Mouse (Mus musculus): Measurements from ENCODE around the gene C1rb. TPM values are rescaled to one million over a fixed set of nuclear protein-coding genes. Genes with fewer than 3 reads are reported as not detected.
A peak's percentile ranks its signal among the peaks of the same experiment; 100 is the strongest.
"Not testable (repeated sequence)": the region's sequence is repeated elsewhere in the genome, so short reads cannot be mapped to it uniquely, and the experiment has no call there.

Gene C1rb
- not detected in 2 replicates for polyA plus RNA-seq (2015; fragmentation: Nextera tagmentation; extraction: Ambion mirVana)

DNA sequence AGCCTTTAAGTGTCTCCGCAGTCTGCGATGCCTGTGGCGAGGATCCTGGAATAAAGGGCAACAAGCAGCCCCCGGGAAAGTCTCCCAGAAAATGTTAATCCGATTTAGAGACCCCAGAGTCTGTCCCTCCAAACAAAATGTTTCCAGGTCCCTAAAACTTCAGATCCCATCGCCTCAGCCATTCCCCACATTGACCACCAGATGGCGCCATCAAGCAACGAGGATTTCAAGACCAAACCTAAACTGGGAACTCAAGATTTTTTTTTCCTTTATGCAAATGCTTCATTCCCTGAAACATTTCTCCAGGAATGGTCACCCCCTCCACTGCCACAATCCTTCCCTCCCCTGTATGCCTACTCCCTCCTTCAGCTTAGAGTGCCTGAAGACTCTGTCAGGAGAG lies at the start of gene C1rb:
C1rb (plus strand) TSS at position 269 of the 400 bp plus-strand sequence.
- 2% methylated on average over 8 of the region's 8 CpGs for WGBS
- no peak within 1 kb of the TSS for H3K4me3 ChIP-seq
- H3K9ac ChIP-seq: no peak within 1 kb of the TSS
- H3K9me3 ChIP-seq: no peaks in the 10 kb centered on the region
- peak within 1 kb of the TSS; percentile 51 for H3K4me2 ChIP-seq
- H3K27ac ChIP-seq (replicated peaks): no peak within 1 kb of the TSS
- no peak for ATAC-seq (ENCODE audit: extremely low read depth, insufficient number of reproducible peaks, low FRiP score, low TSS enrichment)
- H3K36me3 ChIP-seq: no peaks in the 10 kb centered on the region
- H3K27me3 ChIP-seq (replicated peaks): no peaks in the 10 kb centered on the region
- peaks cover 5% of the 10 kb centered on the region; the same call in 1 of the 2 replicates for H3K4me1 ChIP-seq

DNA sequence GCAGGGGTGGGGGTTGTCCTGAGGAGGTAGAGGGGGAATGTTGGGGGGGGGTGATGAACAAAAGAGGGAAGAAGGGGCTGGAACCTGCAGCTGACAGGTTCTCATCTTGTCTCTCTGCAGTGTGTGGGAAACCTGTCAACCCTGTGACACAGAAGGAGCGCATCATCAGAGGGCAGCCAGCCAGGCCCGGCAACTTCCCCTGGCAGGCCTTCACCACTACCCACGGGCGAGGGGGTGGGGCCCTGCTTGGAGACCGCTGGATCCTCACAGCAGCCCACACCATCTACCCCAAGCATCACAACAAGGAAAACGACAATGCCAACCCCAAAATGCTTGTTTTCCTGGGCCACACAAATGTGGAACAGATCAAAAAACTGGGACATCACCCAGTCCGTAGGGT lies 48.0 kb upstream of the C1rb start:
- H3K4me1 ChIP-seq; ATAC-seq (ENCODE audit: extremely low read depth, insufficient number of reproducible peaks, low FRiP score, low TSS enrichment); H3K4me2 ChIP-seq; H3K9ac ChIP-seq; H3K27ac ChIP-seq (replicated peaks); H3K36me3 ChIP-seq; H3K4me3 ChIP-seq; H3K27me3 ChIP-seq (replicated peaks); H3K9me3 ChIP-seq: not testable (repeated sequence)
- 55% methylated on average over 7 of the region's 7 CpGs for WGBS

DNA sequence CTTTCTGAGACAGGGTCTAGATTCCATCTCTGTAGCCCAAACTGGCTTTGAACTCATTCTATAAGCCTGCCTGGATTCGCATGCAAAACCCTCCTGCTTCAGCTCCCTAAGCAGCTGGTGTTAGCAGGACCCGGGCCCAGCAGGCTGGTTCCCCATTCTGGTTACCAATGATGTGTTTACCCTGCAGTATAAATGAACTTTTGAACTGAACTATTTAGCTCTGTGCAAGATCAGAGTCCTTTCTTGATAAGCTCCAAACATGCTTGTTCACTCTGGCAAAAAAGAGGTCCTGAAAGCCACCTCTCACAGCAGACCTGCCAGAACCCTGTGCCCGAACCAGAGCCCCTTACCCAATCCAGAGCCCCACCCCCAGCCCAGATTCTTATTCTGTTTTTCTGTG lies 42.2 kb upstream of the C1rb start:
- Histone ChIP-seq H3K27me3 (replicated peaks) (no peaks in the 10 kb centered on the region), H3K36me3 (no peaks in the 10 kb centered on the region), H3K4me1 (no peaks in the 10 kb centered on the region), H3K4me2 (no peak overlapping the region), H3K27ac (replicated peaks) (no peak overlapping the region), H3K9ac (no peak overlapping the region), H3K9me3 (no peaks in the 10 kb centered on the region), H3K4me3 (no peak overlapping the region)
- WGBS: 50% methylated on average over 3 of the region's 3 CpGs
- no peak for ATAC-seq (ENCODE audit: extremely low read depth, insufficient number of reproducible peaks, low FRiP score, low TSS enrichment)

DNA sequence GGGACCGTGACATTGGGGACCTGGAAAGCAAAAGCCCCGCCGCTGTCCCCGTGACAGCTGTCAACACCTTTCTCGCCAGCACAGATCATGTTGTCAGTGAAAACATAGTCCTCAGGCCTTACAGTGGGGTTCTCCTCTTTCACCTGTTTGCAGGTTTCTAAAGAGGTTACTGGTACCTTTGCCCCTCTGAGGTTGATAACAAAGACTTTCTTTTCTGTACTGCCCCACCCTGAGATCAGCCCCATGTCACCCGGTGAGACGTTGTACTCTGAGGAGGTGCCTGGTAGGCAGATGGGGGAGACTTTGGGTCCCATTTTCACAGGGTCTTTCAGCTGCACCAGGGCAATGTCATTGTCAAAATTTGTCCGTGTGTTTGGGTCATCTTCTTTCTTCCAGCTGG lies 39.0 kb upstream of the C1rb start:
- Histone ChIP-seq H3K4me2 (no peak overlapping the region), H3K27ac (replicated peaks) (no peak overlapping the region)

DNA sequence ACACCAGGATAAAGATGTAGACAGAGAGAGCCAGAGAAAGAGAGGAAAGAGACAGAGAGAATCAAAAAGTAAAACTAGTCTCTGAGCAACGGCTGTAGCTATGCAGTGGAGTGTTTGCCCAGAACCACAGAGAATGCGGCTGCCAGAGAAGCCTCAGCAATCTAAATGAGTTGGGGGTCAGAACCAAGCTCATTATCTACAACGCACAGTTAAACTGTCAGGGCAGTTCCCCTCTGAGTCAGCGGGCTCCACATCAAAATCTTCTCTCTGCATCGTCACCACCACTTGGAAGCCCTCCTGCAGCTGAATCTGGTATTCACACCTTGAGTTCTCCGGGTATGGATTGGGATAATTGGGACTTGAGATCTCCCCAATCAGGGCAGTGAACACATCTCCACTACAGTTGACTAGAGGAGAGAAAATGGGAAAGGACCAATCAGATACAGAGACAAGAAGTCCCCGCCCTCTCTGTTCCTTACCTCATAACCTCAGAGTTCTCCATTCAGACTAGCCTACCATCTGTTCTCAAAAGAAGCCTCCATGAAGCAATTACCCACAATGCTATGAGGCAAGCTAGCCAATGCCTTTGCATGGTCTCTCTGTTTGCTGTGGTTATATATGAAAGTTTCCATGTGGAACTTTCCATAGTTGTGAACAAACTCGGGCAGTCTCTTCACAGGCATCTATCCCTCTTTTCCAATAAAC lies 33.8 kb upstream of the C1rb start:
- H3K4me2 ChIP-seq; ATAC-seq (ENCODE audit: extremely low read depth, insufficient number of reproducible peaks, low FRiP score, low TSS enrichment); H3K9me3 ChIP-seq; H3K9ac ChIP-seq; H3K27me3 ChIP-seq (replicated peaks); H3K27ac ChIP-seq (replicated peaks); H3K4me1 ChIP-seq; H3K36me3 ChIP-seq; H3K4me3 ChIP-seq: not testable (repeated sequence)
- WGBS: 61% methylated on average over 8 of the region's 8 CpGs

More for the DNA sequence above, 39.0 kb upstream of the C1rb start:
- no peak overlapping the region for H3K4me3 ChIP-seq
- WGBS: 64% methylated on average over 8 of the region's 8 CpGs
- no peaks in the 10 kb centered on the region for H3K4me1 ChIP-seq
- no peaks in the 10 kb centered on the region for H3K36me3 ChIP-seq
- ATAC-seq (ENCODE audit: extremely low read depth, insufficient number of reproducible peaks, low FRiP score, low TSS enrichment): no peak
- H3K9me3 ChIP-seq: no peaks in the 10 kb centered on the region
- H3K9ac ChIP-seq: no peak overlapping the region
- no peaks in the 10 kb centered on the region for H3K27me3 ChIP-seq (replicated peaks)

DNA sequence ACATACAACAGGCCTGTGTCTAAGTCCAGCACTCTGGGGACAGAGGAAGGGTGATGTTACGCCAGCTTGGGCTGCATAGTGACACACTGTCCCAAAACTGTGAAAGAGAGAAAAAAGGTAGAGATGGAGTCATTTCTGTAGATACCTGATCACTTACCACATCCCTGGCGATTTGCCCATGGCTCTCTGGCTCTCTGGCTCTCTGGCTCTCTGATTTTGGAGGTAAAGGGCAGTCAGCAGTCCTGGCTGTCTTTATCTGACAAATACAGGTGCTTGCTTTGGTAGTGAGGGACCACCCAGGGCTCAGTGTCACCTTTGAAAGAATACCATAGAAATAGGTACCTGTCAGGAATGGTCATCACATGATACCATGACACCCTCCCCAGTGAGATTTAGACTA lies 28.9 kb upstream of the C1rb start:
- not testable (repeated sequence) for H3K4me2 ChIP-seq; H3K4me3 ChIP-seq; H3K27me3 ChIP-seq (replicated peaks); H3K27ac ChIP-seq (replicated peaks); H3K36me3 ChIP-seq; H3K9ac ChIP-seq; ATAC-seq (ENCODE audit: extremely low read depth, insufficient number of reproducible peaks, low FRiP score, low TSS enrichment); H3K9me3 ChIP-seq; H3K4me1 ChIP-seq
- WGBS: 55% methylated on average over 2 of the region's 2 CpGs

DNA sequence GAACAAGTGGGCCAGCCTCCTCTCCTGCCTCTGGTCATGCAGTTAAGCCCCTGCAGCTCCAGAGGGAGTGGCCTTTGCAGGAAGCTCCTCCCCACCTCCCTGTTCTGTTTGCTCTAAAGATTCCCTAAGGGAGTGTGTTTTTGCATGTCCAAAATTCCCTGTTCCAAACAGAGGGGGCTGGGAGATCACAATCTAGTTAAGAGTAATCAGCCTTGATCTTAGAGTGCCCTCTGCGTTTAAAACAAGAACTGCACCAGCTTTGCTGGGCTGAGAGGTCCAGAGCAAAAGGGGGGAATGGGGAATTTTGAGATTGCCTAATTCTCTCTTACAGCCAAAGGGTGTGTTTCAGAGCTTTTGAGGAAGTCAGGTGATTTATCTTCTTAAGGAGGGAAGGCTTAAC lies 27.8 kb upstream of the C1rb start, which contains the start of gene C1s1:
C1s1 (minus strand) TSS at position 76 of the 400 bp plus-strand sequence.
- not testable (repeated sequence) for H3K9me3 ChIP-seq; H3K4me2 ChIP-seq; H3K4me1 ChIP-seq; H3K27ac ChIP-seq (replicated peaks); H3K9ac ChIP-seq; ATAC-seq (ENCODE audit: extremely low read depth, insufficient number of reproducible peaks, low FRiP score, low TSS enrichment); H3K4me3 ChIP-seq; H3K27me3 ChIP-seq (replicated peaks); H3K36me3 ChIP-seq
- WGBS: 0% methylated on average over 1 of the region's 1 CpGs

DNA sequence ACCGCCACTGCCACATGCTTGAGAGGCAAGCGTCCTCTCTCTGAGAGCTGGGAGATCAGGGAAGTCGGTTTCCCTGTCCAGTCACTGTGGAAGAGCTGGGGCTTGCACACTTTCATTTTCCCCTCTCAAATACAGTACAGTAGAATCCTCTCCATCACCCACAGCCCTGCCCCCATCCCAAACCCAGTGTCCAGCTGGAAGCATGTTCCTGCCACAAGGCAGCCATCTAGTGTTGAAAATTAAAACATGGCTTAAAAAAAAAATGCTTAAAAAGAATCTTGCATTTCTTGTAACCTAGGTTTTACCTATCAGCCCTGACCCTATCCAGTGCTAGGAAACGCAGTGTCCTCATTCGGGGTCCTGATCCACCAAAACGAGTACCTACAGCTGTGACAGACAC lies 25.6 kb upstream of the C1rb start:
- no peak overlapping the region for H3K9ac ChIP-seq
- no peaks in the 10 kb centered on the region for H3K27me3 ChIP-seq (replicated peaks)
- no peak overlapping the region for H3K4me3 ChIP-seq
- no peak for ATAC-seq (ENCODE audit: extremely low read depth, insufficient number of reproducible peaks, low FRiP score, low TSS enrichment)
- H3K4me1 ChIP-seq: no peaks in the 10 kb centered on the region
- WGBS: 76% methylated on average over 6 of the region's 6 CpGs
- H3K27ac ChIP-seq (replicated peaks): no peak overlapping the region
- H3K4me2 ChIP-seq: no peak overlapping the region
- no peaks in the 10 kb centered on the region for H3K36me3 ChIP-seq
- H3K9me3 ChIP-seq: no peaks in the 10 kb centered on the region

DNA sequence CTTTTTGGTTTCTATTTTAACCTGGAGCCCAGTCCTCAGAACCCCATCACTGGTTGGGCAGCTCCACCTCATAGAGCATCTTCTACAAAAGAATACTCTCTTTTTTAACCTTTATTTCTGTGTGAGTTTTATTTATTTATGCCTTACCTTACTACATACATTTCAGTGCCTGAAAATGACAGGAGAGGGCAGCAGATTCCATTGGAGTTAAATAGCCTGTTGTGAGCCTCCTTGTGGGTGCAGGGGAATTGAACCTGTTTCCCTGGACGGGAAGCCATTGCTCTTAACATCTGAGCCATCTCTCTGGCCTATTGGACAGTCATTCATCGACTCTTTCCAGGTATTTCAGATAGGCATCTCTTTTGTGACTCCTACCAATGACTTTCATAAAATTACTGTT lies 24.7 kb upstream of the C1rb start:
- Histone ChIP-seq H3K4me3 (no peak overlapping the region), H3K9ac (no peak overlapping the region), H3K27ac (replicated peaks) (no peak overlapping the region), H3K4me1 (no peaks in the 10 kb centered on the region), H3K4me2 (no peak overlapping the region), H3K36me3 (no peaks in the 10 kb centered on the region), H3K27me3 (replicated peaks) (no peaks in the 10 kb centered on the region), H3K9me3 (0 out of 2 replicates have a peak, but pooled peaks cover 2% of the 10 kb centered on the region)
- WGBS: 72% methylated on average over 2 of the region's 2 CpGs
- ATAC-seq (ENCODE audit: extremely low read depth, insufficient number of reproducible peaks, low FRiP score, low TSS enrichment): no peak

DNA sequence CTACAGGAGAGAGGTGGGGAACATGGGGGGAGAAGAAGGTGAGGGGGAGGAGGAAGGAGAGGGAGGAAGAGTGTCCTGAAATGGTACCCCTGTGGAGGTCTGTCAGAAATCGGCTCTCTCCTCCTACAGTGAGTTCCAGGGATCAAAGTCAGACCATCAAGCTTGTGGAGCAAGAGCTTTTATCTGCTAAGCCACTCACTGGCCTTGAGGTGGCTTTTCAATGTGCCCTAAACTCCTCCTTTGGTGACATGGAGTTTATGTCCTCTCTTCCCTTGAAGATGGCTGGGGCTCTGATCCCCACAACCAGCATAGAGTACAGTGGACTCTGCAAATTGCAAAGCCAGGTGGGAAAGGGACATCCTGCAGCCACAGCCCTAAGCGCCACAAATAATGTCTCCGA lies 22.1 kb upstream of the C1rb start:
- not testable (repeated sequence) for H3K4me2 ChIP-seq; H3K4me1 ChIP-seq; H3K4me3 ChIP-seq; ATAC-seq (ENCODE audit: extremely low read depth, insufficient number of reproducible peaks, low FRiP score, low TSS enrichment); H3K36me3 ChIP-seq; H3K9ac ChIP-seq; H3K27ac ChIP-seq (replicated peaks); H3K27me3 ChIP-seq (replicated peaks)
- 82% methylated on average over 3 of the region's 3 CpGs for WGBS
- peaks cover 14% of the 10 kb centered on the region; the same call in 1 of the 2 replicates for H3K9me3 ChIP-seq

DNA sequence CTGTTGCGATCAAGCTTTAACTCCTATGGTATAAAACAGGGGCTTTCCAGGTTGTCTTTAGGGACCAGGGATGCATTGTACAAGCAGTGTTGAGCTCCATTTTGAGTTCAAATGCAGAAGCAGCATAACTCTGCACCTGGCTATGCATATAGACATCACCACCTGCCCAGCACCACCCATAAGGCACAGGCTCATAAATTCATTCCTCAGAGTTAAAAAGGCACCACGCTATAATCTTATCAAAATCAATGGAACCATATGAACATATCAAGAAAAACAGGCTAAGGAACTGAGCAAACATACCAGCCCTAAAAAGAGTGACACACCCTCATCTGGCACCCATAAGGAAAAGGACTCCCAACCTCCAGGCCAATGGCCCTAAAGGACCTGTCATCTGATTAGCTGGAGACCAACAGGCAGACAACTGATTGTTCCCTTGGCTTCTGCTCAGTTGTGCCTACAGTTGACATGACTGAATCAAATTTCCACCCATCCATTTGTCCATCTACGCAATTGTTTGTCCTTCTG lies 21.0 kb upstream of the C1rb start:
- H3K4me1 ChIP-seq: no peaks in the 10 kb centered on the region
- no peak overlapping the region for H3K4me2 ChIP-seq
- 70% methylated on average over 3 of the region's 3 CpGs for WGBS
- no peaks in the 10 kb centered on the region for H3K36me3 ChIP-seq
- no peak overlapping the region for H3K27ac ChIP-seq (replicated peaks)
- peaks cover 15% of the 10 kb centered on the region; the same call in 1 of the 2 replicates for H3K9me3 ChIP-seq
- ATAC-seq (ENCODE audit: extremely low read depth, insufficient number of reproducible peaks, low FRiP score, low TSS enrichment): no peak
- no peaks in the 10 kb centered on the region for H3K27me3 ChIP-seq (replicated peaks)
- H3K4me3 ChIP-seq: no peak overlapping the region
- no peak overlapping the region for H3K9ac ChIP-seq

DNA sequence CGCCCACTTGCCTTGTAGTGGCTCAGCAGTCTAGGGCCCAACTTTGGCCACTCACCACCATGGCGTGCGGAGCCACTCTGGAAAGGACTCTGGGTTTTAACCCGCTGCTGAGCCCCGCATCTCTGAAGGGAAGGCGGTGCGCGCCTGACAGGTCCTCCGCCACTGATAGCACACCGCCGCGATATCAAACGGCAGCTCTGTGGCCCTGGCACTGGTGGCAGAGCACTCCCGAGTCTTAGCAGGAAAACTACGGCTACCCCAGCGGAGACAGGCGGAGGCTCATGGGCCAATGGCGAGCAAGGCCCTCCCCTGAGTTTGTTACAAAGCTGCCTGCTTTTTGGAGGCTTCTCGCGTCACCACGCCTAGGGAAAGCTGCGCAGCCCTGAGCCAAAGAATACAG lies 17.3 kb upstream of the C1rb start:
- ATAC-seq (ENCODE audit: extremely low read depth, insufficient number of reproducible peaks, low FRiP score, low TSS enrichment): no peak
- no peak overlapping the region for H3K4me2 ChIP-seq
- no peaks in the 10 kb centered on the region for H3K36me3 ChIP-seq
- WGBS: 62% methylated on average over 22 of the region's 22 CpGs
- no peaks in the 10 kb centered on the region for H3K27me3 ChIP-seq (replicated peaks)
- H3K4me1 ChIP-seq: no peaks in the 10 kb centered on the region
- H3K9ac ChIP-seq: no peak overlapping the region
- H3K4me3 ChIP-seq: no peak overlapping the region
- no peak overlapping the region for H3K27ac ChIP-seq (replicated peaks)
- H3K9me3 ChIP-seq: peaks cover 15% of the 10 kb centered on the region; the same call in 1 of the 2 replicates
